7 mouse cellular contexts compared by ENCODE assay signal in the genomic region with DNA sequence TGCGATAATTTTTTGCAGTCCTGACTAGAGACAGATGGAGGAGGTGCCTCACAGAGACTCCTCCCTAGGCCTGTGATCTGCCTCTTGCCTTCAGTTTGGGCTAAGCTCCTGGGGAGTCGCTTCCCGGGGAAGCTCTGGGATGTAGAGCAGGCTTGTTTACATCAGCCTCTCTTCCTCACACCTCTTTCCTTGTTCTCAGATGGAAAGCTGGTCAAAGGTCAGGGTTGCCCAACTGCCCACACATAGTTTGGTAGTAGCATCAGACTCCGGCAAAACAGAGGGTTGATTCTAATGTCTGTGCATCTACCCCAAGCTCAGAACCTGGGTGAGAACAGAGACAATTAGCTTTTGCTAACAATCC.
DNase-seq lines count a peak whose midpoint lies in the region; ATAC-seq and TF ChIP-seq lines count a peak whose summit lies in the region.

No protein-coding gene starts in this region.

- no peak overlapping the region for H3K9ac ChIP-seq in heart, embryonic 14.5 days (ENCODE audit: low read length)
- no peak overlapping the region for H3K9ac ChIP-seq in midbrain, embryonic 14.5 days (replicated peaks; ENCODE audit: low read length)

- H3K27me3 ChIP-seq in Patski = no peaks in the 10 kb centered on the region
- no peaks in the 10 kb centered on the region for H3K27me3 ChIP-seq in heart, embryonic 14.5 days (ENCODE audit: control insufficient read depth, insufficient read depth, low read length)
- no peaks in the 10 kb centered on the region for H3K27me3 ChIP-seq in midbrain, embryonic 14.5 days (ENCODE audit: control insufficient read depth, insufficient read depth, low read length)

- no peaks in the 10 kb centered on the region for H3K36me3 ChIP-seq in heart, embryonic 14.5 days (ENCODE audit: control insufficient read depth, insufficient read depth, low read length)
- H3K36me3 ChIP-seq in midbrain, embryonic 14.5 days (ENCODE audit: control insufficient read depth, insufficient read depth, low read length) = no peaks in the 10 kb centered on the region

- ATAC-seq in Patski = peak; percentile 72
- ATAC-seq in heart, embryonic 14.5 days (ENCODE audit: insufficient number of reproducible peaks, insufficient read depth, low FRiP score, low read depth) = no peak
- peak; percentile 35; the same call in 1 of the 2 replicates for ATAC-seq in midbrain, embryonic 14.5 days (ENCODE audit: low FRiP score, low TSS enrichment)
- ATAC-seq in megakaryocyte, adult 5-6 weeks (ENCODE audit: poor library complexity, severe bottlenecking) = no peak
- no peak for ATAC-seq in inflammation-experienced regulatory T-cells, adult 6 months

- DNase-seq in Patski (ENCODE audit: low read depth, low spot score) = peak; percentile 80
- DNase-seq in embryo, embryonic 9.5 days (ENCODE audit: extremely low spot score) = peak; percentile 35
- peak; percentile 57 for DNase-seq in kidney, postnatal 10 days
- DNase-seq in midbrain, embryonic 14.5 days = no peak

- no peak overlapping the region for H3K4me3 ChIP-seq in heart, embryonic 14.5 days (ENCODE audit: control insufficient read depth in 1 of 2, insufficient read depth in 1 of 2, low read depth in 1 of 2, low read length in 2 of 2)
- H3K4me3 ChIP-seq in midbrain, embryonic 14.5 days (replicated peaks; ENCODE audit: low read depth, low read length) = no peak overlapping the region

- CTCF ChIA-PET in Patski (lab: Charles Lee) = interaction anchor here (0.7 to 6.6 kb wide), 9 partner anchors 11 to 84 kb away, joined by 3 to 55 read pairs (median 3); no protein-coding TSS in a partner anchor

- peak overlapping the region; percentile 37 to 76 for H3K27ac ChIP-seq in heart, embryonic 14.5 days (replicated peaks in 1 of 2; ENCODE audit: control insufficient read depth in 1 of 2, insufficient read depth in 1 of 2, low read depth in 2 of 2, low read length in 2 of 2)
- H3K27ac ChIP-seq in midbrain, embryonic 14.5 days (replicated peaks; ENCODE audit: low read depth, low read length) = 0 out of 2 replicates have a peak overlapping the region, but pooled peaks have one; percentile 22

- no peak for TF ChIP-seq CTCF in Patski (IDR thresholded peaks at IDR 0.05)

- no peaks in the 10 kb centered on the region for H3K9me3 ChIP-seq in heart, embryonic 14.5 days (ENCODE audit: control insufficient read depth, low read length)
- no peaks in the 10 kb centered on the region for H3K9me3 ChIP-seq in midbrain, embryonic 14.5 days (ENCODE audit: control insufficient read depth, low read length)

- in situ Hi-C loops in Patski (cut with MboI; ENCODE audit: low pct_unique_long_range_greater_than_20kb) = loop anchor here (10.0 kb wide), 1 partner anchor 225 kb away; no protein-coding TSS in a partner anchor

- POLR2A ChIA-PET in Patski (lab: Charles Lee) = interaction anchor here (0.9 to 1.2 kb wide), 3 partner anchors 70 to 83 kb away, joined by 3 read pairs; no protein-coding TSS in a partner anchor

- WGBS in heart, embryonic 14.5 days = 20% methylated on average over 4 of the region's 4 CpGs
- WGBS in midbrain, embryonic 14.5 days = 14% methylated on average over 4 of the region's 4 CpGs

- peak overlapping the region; percentile 30; the same call in 1 of the 2 replicates for H3K4me2 ChIP-seq in heart, embryonic 14.5 days (ENCODE audit: low read length)
- no peak overlapping the region for H3K4me2 ChIP-seq in midbrain, embryonic 14.5 days (ENCODE audit: low read length)

- peaks cover 23 to 38% of the 10 kb centered on the region in 2 experiments for H3K4me1 ChIP-seq in heart, embryonic 14.5 days (ENCODE audit: control insufficient read depth in 2 of 2, insufficient read depth in 2 of 2, low read length in 2 of 2)
- H3K4me1 ChIP-seq in midbrain, embryonic 14.5 days (ENCODE audit: control insufficient read depth, insufficient read depth, low read length) = peaks cover 15% of the 10 kb centered on the region; the same call in 1 of the 2 replicates

Comparison
In these comparisons a context has a peak if more than half of its experiments do, and no peak if none do; other contexts are left out.
1. ATAC-seq: peak in Patski (single experiment) and midbrain, embryonic 14.5 days (single experiment); none in heart, embryonic 14.5 days (single experiment), megakaryocyte, adult 5-6 weeks (single experiment) and inflammation-experienced regulatory T-cells, adult 6 months (single experiment).